Mouse (Mus musculus): Measurements from ENCODE around the gene Nudt8.
"Not testable (repeated sequence)": the region's sequence is repeated elsewhere in the genome, so short reads cannot be mapped to it uniquely, and the experiment has no call there.

Gene Nudt8

GRCm38 (mm10) chr19:4015635-4016034, 15.3 kb downstream of the Nudt8 start:
- no peak for DNase-seq (ENCODE audit: low read depth)

- no peak for DNase-seq (ENCODE audit: low read depth)
Measured at GRCm38 (mm10) chr19:4017921-4018587, 17.7 kb downstream of the Nudt8 start.

DNA sequence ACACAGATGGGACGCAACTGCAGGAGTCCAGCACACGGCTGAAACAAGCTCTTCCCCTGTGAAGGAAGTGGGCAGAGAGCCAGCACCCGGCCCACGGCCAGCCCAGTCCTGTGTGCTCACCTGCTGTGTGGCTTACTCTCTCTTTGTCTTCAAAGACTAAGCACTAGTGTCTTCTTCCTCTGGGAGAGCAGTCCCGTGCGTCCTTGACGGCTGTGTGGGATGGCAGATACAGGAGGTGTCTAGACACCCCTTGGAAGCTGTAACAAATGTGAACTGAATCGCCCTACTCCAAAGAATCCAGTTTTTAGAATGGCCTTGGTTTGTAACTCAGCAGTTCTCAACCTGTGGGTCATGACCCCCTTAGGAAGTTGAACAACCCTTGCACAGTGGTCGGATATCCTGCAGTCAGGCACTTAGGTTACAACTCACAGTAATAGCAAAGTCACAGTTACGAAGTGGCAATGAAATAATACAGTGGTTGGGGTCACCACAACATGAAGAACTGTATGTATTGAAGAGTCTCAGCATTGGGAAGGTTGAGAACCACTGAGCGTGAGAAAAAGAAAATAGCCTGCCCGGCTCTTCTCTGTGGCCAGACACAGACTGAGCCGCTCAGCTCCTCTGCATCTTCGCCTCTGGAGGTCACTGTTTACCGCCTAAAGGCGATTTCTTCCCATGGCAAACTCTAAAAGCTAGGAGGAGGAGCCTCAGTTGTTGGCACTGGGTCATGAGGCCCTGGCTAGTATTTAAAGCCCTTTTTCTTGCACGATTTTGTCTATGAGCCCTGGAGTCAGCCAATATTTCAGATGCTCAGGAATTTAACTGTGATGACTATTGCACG, 18.6 kb downstream of the Nudt8 start:
- peak; percentile 73 for DNase-seq (ENCODE audit: low read depth)

GRCm38 (mm10) chr19:4023185-4023584, 22.8 kb downstream of the Nudt8 start:
- no peak for DNase-seq (ENCODE audit: low read depth)

DNA sequence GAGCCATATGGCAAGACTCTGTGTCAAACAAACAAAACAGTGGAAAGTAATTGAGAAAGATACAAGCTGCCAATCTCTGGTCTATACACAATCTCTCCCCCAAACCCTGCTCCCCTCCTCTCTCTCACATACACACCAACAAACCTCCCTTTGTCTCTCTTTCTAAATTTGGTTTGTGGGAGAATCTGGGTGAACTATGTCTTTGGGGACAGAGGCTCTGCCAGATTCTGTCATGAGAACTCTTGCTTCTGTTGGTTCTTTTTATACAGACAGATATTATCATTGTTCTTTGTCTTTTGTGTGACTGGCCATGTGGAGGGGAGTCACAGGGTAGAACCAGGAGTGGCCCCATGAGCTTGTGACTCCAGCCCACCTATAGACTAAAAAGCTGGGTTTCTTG, 27.2 kb downstream of the Nudt8 start:
- no peak for DNase-seq (ENCODE audit: low read depth)

GRCm38 (mm10) chr19:4032668-4033067, 32.3 kb downstream of the Nudt8 start:
- DNase-seq (ENCODE audit: low read depth): no peak

GRCm38 (mm10) chr19:4033298-4033697, 32.9 kb downstream of the Nudt8 start:
- no peak for DNase-seq (ENCODE audit: low read depth)

- no peak for DNase-seq (ENCODE audit: low read depth)
Measured at GRCm38 (mm10) chr19:4033742-4034141, 33.4 kb downstream of the Nudt8 start.

GRCm38 (mm10) chr19:4036327-4037045, 36.1 kb downstream of the Nudt8 start:
- DNase-seq (ENCODE audit: low read depth): no peak

- not testable (repeated sequence) for DNase-seq (ENCODE audit: low read depth)
Measured at GRCm38 (mm10) chr19:4037154-4037787, 36.9 kb downstream of the Nudt8 start.

GRCm38 (mm10) chr19:4037788-4038232, 37.4 kb downstream of the Nudt8 start, which contains the start of gene Gstp1:
Gene Gstp1, minus strand, starts transcription at chr19:4037985.
- DNase-seq (ENCODE audit: low read depth): peak; percentile 96

GRCm38 (mm10) chr19:4040941-4041340, 40.6 kb downstream of the Nudt8 start:
- not testable (repeated sequence) for DNase-seq (ENCODE audit: low read depth)

- DNase-seq (ENCODE audit: low read depth): not testable (repeated sequence)
Measured at GRCm38 (mm10) chr19:4041500-4041899, 41.1 kb downstream of the Nudt8 start.

DNA sequence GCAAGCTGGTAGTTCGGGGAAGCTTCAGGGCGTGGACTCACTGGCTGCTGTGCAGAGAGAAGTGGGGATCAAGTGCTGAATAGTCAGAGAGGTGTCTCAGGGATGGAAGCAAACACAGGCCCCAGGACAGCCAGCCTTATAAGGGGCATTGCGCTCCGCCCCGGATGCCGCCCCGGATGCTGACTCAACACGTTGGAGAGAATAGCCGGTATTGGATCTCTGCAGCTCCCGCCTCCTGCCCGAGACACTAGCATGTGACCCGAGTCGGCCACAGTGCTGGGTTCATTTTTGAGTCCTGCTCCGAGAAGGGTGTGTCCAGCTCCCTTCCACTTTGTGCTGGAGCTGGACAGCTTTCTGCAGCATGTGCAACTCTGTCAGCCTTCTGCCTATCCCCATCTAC, 41.7 kb downstream of the Nudt8 start:
- no peak for DNase-seq (ENCODE audit: low read depth)

GRCm38 (mm10) chr19:4044109-4044508, 43.7 kb downstream of the Nudt8 start:
- not testable (repeated sequence) for DNase-seq (ENCODE audit: low read depth)

- no peak for DNase-seq (ENCODE audit: low read depth)
Measured at GRCm38 (mm10) chr19:4045966-4046865, 45.8 kb downstream of the Nudt8 start, which contains the start of gene Gstp2. Gene Gstp2, minus strand, starts transcription at chr19:4046023.

DNA sequence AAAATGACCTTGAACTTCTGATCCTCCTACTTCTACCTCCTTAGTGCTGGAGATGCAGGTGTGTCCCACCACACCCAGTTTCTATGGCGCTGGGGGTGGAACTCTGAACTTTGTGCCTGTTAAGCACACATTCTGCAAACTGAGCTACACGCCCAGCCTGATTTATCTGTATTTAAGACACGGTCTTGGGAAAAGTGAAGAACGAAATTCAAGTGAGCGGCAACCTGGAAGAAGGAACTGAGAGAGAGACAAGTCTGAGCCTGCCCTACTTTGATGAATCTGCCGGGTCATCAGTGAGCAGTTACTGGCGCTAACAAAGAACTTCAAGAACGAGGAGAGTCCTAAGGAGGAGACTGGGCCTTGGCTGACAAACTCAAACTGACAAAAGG, 46.5 kb downstream of the Nudt8 start:
- DNase-seq (ENCODE audit: low read depth): no peak

- peak; percentile 85 for DNase-seq (ENCODE audit: low read depth)
Measured at GRCm38 (mm10) chr19:4047859-4048258, 47.5 kb downstream of the Nudt8 start.

DNA sequence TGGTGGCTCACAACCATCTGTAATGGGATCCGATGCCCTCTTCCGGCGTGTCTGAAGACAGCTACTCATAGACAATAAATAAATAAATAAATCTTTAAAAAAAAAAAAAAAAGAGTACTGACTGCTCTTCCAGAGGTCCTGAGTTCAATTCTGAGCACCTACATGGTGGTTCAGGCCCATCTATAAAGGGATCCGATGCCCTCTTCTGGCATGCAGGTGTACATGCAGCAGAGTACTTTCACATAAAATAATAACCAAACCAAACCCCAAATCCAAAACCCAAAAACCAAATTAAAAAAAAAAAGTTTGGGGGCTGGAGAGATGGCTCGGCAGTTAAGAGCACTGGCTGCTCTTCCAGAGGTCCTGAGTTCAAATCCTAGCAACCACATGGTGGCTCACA, 48.7 kb downstream of the Nudt8 start:
- DNase-seq (ENCODE audit: low read depth): not testable (repeated sequence)

DNA sequence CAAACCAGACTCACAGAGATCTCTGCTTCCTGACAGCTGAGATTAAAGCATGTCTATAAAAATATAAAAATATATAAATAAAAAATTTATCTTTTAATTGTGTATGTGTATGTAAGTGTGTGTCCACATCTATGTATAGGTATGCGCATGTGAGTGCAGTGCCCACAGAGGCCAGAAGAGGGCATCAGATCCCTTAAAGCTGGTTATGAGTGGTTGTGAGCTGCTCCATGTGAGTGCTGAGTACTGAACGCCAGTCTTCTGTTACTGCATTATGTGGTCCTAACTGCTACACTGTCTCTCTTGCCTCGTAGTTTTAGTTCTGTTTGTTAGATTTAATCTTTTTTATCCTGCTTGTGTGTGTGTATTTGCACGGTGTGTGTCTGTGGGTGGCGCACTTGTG, 50.6 kb downstream of the Nudt8 start:
- DNase-seq (ENCODE audit: low read depth): no peak
